Mouse (Mus musculus): Measurements from ENCODE around the gene Tmem38a. TPM values are rescaled to one million over a fixed set of nuclear protein-coding genes. Genes with fewer than 3 reads are reported as not detected.

Tmem38a gene
- polyA plus RNA-seq (2021), result 23.0 TPM

DNA sequence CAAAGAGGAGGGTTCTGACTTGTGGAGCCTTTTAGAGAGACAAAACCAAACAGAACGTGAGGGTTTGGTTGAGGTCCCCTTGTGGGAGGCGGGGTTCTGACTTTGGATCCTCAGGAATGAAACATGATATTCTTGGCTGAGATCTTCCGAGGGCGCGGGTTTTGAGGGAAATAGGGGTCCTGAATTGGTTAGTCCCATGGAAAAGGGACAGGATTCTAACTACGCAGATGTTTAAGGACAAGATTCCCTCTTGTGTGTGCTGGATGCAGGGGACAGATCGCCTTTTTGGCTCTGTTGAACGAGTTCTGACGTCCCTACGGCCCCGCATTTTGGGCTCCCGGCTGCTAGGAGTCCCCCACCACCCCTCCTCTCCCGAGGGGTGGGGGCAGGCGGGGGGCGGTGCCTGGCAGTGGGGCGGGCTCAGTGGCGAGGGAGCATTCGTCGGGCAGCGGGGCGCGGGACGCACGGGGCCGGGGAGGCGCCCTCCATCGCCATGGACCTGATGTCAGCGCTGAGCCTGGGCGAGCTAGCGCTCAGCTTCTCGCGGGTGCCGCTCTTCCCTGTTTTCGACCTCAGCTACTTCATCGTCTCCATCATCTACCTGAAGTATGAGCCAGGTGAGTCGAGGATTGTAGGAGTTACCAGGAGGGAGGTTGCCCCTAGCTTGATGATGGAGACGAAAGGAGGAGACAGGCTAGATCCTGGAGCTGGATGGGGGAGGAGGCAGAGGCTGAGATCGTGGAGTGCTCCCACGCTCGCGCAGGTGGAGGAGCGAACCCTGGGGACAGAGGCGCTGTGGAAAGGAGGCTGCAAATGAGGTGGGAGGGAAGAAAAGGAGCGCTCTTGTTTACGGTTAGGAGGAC, at the start of gene Tmem38a:
Gene Tmem38a, plus strand, starts transcription at position 445 of the 863 bp plus-strand sequence.
- H3K27me3 ChIP-seq, result no peaks in the 10 kb centered on the region
- CTCF ChIA-PET, result no interaction called here
- in situ Hi-C loops (cut with MboI; ENCODE audit: low pct_unique_long_range_greater_than_20kb), result no loop called here
- DNase-seq (ENCODE audit: low read depth, low spot score) (no peak), ATAC-seq (peak; percentile 53)
- POLR2A ChIA-PET, result no interaction called here
- no peak for TF ChIP-seq CTCF (IDR thresholded peaks at IDR 0.05)

DNA sequence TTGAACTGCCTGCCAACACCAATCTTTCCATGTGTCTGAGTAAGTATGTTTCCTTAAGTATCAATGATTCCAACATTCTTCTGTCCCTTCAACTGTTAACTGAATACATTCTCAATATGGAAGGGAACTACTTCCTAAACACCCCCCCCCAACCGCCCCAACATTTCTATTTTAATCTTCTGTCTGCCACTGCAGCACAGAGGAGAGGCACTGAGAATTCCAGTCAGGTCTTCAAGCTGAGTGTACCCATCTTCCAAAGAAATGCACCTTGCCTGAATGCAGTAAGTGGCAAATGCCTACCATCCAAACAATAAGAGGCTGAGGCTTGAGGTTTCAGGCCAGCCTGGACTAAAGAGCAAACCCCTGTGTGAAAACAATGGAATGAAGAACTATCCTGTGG, 39.8 kb upstream of the Tmem38a start:
- ChIA-PET POLR2A (no interaction called here), CTCF (no interaction called here)
- ATAC-seq, result no peak
- in situ Hi-C loops (cut with MboI; ENCODE audit: low pct_unique_long_range_greater_than_20kb), result no loop called here
- DNase-seq (ENCODE audit: low read depth, low spot score), result no peak
- no peak for TF ChIP-seq CTCF (IDR thresholded peaks at IDR 0.05)
- H3K27me3 ChIP-seq, result no peaks in the 10 kb centered on the region

DNA sequence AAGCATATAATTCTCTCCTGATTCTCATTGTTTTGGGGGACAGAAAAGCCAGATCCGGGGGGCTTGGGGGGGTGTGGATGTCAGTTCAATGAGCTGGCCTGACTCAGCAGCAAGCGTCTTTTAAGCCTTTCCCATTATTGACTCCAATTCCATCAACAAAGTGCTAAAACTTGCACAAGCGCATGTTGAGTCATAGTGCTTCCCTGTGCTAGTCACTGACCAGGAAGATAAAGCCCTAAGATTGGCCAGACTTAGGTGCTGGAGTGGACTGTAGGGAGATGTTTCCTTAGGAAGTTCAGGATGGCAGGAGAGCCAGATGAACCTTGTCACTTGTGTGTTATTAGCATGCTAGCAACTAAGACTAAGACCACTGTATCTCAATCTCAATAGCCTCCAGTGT, 37.0 kb upstream of the Tmem38a start:
- no peaks in the 10 kb centered on the region for H3K27me3 ChIP-seq
- TF ChIP-seq CTCF (IDR thresholded peaks at IDR 0.05), result no peak
- ChIA-PET CTCF (no interaction called here), POLR2A (no interaction called here)
- no peak for ATAC-seq
- no peak for DNase-seq (ENCODE audit: low read depth, low spot score)
- in situ Hi-C loops (cut with MboI; ENCODE audit: low pct_unique_long_range_greater_than_20kb), result no loop called here

DNA sequence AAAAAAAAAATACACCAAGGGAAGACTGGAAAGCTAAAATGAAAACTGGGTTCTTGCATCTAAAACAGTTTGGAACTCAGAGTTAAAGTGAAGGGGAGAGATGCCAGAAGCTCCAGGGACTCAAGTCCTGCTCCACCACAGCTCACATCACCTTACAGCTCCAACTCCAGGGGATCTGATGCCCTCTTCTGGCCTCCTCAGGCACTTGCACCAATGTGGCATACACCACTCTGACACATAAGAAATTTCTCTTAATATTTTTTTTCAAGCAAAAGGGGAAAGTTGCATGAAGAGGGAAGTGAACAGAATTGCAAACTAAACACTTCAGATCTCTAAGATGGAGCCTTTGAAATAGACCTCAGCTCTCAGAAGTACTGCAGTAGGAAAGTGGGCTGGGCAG, 32.6 kb upstream of the Tmem38a start:
- ChIA-PET CTCF (interaction anchor here (0.7 to 1.2 kb wide), 2 partner anchors 9 to 40 kb away, joined by 3 read pairs; no protein-coding TSS in a partner anchor), POLR2A (interaction anchor here (0.6 kb wide), 1 partner anchor 25 kb away, joined by 3 read pairs; no protein-coding TSS in a partner anchor)
- DNase-seq (ENCODE audit: low read depth, low spot score) (no peak), ATAC-seq (no peak)
- no peak for TF ChIP-seq CTCF (IDR thresholded peaks at IDR 0.05)
- in situ Hi-C loops (cut with MboI; ENCODE audit: low pct_unique_long_range_greater_than_20kb), result no loop called here
- no peaks in the 10 kb centered on the region for H3K27me3 ChIP-seq

DNA sequence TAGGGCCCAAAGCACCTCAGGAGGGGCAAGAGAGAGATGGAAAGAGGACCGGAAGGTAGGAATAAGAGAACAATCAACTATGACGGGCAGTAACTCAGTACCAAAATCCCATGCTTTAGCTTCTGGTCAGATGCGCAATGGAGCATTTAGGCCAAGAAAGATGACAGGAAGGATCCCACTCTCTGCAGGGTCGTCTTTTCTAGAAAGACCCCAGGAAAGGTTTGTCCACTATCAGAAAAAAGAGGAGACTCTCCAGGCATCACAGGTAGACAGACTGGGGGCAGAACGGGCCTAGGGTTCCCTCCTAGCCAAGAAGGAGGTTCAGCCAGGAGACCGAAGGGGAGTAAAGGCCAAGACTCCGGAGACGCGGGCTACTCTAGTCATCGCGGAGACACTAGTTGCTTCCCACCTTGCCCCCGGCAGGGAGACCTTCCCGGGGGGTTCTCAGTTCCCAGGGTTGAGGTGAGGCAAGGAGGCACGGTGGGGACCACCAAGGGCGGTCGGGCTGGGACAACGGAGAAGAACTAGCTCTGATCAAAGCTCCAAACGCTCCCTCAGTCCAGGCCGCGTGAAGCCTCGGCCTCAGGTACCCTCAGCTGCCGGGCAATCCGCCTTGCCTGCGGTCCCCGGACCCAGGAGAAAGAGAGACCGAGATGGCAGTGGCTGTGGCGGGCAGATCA, 24.6 kb upstream of the Tmem38a start:
- TF ChIP-seq CTCF (IDR thresholded peaks at IDR 0.05), result no peak
- DNase-seq (ENCODE audit: low read depth, low spot score) (no peak), ATAC-seq (no peak)
- CTCF ChIA-PET, result no interaction called here
- H3K27me3 ChIP-seq, result no peaks in the 10 kb centered on the region
- POLR2A ChIA-PET, result interaction anchor here (0.8 kb wide), 1 partner anchor 35 kb away, joined by 3 read pairs; no protein-coding TSS in a partner anchor
- in situ Hi-C loops (cut with MboI; ENCODE audit: low pct_unique_long_range_greater_than_20kb), result loop anchor here (5.0 kb wide), 1 partner anchor 50 kb away; no protein-coding TSS in a partner anchor

DNA sequence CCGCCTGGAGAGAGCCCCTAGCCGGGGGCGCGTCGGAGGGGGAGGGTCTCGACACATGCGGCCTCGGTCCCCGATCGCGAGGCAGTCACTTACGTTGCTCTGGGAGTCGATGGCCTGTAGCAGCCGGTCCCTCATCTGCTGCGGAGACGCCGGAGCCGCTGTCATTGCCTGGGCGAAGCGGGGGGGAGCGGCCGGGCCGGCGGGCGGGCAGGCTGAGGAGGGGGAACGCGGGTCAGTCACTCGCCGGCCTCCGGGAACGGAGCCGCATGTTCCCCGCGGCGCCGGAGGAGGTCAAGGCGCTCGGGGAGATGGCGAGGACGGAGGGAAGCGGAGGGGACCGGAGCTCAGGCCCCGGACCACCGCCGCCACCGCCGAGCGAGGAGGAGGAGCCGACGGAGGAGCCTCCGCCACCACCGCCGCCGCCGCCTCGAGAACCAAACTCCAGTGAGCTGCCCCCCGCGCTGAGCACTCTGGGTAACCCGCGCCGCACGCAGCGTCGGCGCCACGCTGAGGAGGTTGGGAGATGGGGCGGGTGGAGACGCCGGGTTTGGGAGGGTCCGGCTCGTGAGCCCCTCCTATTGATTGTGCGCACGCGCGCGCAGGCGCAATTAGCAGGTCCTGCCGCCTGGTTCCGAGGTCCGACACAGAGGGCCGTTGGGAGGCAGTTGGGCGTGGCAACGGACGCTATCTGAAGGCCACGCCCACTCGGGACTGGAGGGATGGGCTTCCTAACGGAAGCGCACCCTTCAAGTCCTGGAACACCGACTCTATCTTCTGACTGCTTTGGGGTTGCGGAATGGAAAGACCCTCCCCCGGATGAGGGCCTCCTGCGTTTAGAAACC, 23.8 kb upstream of the Tmem38a start, which contains the start of gene Med26:
Gene Med26, minus strand, starts transcription at position 469 of the 842 bp plus-strand sequence.
- POLR2A ChIA-PET, result interaction anchor here (0.8 kb wide), 2 partner anchors 36 to 72 kb away, joined by 3 read pairs; no protein-coding TSS in a partner anchor
- peak; percentile 94 for ATAC-seq
- in situ Hi-C loops (cut with MboI; ENCODE audit: low pct_unique_long_range_greater_than_20kb), result loop anchor here (5.0 kb wide), 1 partner anchor 51 kb away; no protein-coding TSS in a partner anchor
- CTCF ChIA-PET, result interaction anchor here (1.0 kb wide), 1 partner anchor 11 kb away, joined by 3 read pairs; no protein-coding TSS in a partner anchor
- no peak for TF ChIP-seq CTCF (IDR thresholded peaks at IDR 0.05)
- DNase-seq (ENCODE audit: low read depth, low spot score), result peak; percentile 94
- no peaks in the 10 kb centered on the region for H3K27me3 ChIP-seq

DNA sequence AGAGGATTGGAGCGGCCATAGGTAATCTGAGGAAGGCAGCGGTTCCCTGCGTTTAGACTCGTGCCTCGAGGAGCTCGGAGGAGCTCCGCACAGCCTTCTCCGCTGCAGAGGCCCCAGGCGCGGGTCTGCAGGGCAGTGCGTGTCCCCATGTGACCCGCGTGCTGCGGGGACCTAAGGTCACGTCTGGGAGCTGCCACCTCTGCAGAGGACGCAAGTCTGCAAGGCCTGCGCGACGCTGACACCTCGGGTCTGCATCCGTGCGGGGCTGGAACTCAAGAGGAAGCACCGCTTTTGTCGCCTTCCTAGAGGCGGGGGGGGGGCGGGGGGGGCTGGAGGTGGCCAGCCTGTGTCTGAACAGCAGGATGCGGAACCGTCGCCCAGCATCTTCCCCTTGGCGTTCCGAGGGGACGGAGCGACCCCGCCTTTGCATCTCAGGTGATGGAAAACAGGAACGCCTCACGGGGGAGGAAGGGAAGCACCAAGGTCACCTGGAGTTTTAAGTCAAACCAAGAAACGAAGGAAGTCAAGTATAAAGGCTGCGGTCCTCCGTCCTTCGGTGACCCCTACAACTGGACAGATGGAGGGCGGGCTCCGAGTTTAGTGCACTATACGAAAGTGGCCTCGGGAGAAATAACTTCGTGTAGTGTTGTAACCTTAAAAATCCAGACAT, 23.1 kb upstream of the Tmem38a start:
- no peak for DNase-seq (ENCODE audit: low read depth, low spot score)
- in situ Hi-C loops (cut with MboI; ENCODE audit: low pct_unique_long_range_greater_than_20kb), result loop anchor here (5.0 kb wide), 1 partner anchor 51 kb away; no protein-coding TSS in a partner anchor
- POLR2A ChIA-PET, result interaction anchor here (0.8 kb wide), 1 partner anchor 73 kb away, joined by 3 read pairs; no protein-coding TSS in a partner anchor
- ATAC-seq, result peak; percentile 46
- CTCF ChIA-PET, result interaction anchor here (1.0 to 1.1 kb wide), 2 partner anchors 12 to 53 kb away, joined by 3 read pairs; no protein-coding TSS in a partner anchor
- H3K27me3 ChIP-seq, result no peaks in the 10 kb centered on the region
- no peak for TF ChIP-seq CTCF (IDR thresholded peaks at IDR 0.05)

DNA sequence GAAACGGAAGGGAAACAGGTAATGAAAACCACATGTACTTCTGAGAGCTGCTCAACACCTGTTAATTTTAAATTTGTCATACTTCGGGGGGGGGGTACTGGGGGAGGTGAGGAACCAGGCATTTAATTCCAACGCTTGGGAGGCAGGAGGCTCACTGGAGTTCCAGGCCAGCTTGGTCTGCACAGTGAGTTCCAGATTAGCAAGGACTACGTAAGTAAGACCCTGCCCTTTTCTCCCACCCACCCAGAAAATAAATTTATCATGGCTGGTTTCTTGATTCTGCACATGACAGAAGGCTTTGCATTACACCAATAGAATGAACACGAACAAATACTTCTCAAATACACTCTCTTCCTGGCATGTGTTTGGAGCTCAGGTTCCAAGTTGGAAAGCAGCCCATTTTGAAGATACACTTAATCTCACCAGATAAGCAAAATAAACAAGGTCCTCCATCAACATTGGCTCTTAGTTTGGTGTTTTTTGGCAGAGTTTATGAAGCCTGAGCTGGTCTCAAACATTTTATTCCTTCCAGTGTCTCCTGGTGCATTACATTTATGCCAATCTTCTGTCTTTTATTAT, 22.5 kb upstream of the Tmem38a start:
- CTCF ChIA-PET, result interaction anchor here (1.1 kb wide), 1 partner anchor 53 kb away, joined by 3 read pairs; no protein-coding TSS in a partner anchor
- POLR2A ChIA-PET, result interaction anchor here (0.6 to 0.8 kb wide), 2 partner anchors 18 to 74 kb away, joined by 3 read pairs; no protein-coding TSS in a partner anchor
- ATAC-seq, result no peak
- no peak for TF ChIP-seq CTCF (IDR thresholded peaks at IDR 0.05)
- DNase-seq (ENCODE audit: low read depth, low spot score), result no peak
- no peaks in the 10 kb centered on the region for H3K27me3 ChIP-seq
- in situ Hi-C loops (cut with MboI; ENCODE audit: low pct_unique_long_range_greater_than_20kb), result loop anchor here (5.0 kb wide), 1 partner anchor 52 kb away; no protein-coding TSS in a partner anchor

DNA sequence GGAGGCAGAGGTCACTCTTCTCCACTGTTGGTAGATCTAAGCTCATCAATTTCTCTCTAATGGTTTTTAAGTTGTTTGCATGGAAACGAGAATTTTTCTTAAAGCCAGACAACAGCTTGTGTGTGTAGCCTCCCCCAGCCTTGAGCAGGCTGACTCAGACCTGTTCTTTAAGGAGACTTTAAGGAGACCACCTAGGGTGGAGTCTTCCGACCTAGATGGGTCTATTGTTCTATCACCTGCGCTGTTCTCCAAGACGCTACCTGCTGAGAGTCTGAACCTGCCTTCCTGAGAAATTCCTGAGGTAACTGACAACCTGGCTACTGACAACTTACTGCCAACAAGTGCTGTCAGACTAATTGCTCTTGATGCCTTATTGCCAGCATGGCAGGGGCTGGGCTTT, 16.1 kb upstream of the Tmem38a start:
- POLR2A ChIA-PET, result no interaction called here
- TF ChIP-seq CTCF (IDR thresholded peaks at IDR 0.05), result no peak
- ATAC-seq, result no peak
- no peaks in the 10 kb centered on the region for H3K27me3 ChIP-seq
- in situ Hi-C loops (cut with MboI; ENCODE audit: low pct_unique_long_range_greater_than_20kb), result no loop called here
- DNase-seq (ENCODE audit: low read depth, low spot score), result no peak
- CTCF ChIA-PET, result interaction anchor here (1.3 kb wide), 1 partner anchor 9 kb away, joined by 3 read pairs; no protein-coding TSS in a partner anchor

All from Patski (cell line).